In genomic region chr11:63134742-63135482, GRCm38 (mm10) we compare ENCODE assay signal across 9 mouse cellular contexts. TPM values are rescaled to one million over a fixed set of nuclear protein-coding genes. Genes with fewer than 3 reads are reported as not detected.
A peak's percentile ranks its signal among the peaks of the same experiment; 100 is the strongest.
DNase-seq lines count a peak whose midpoint lies in the region; ATAC-seq and TF ChIP-seq lines count a peak whose summit lies in the region.
"Had no signal": no experiment of that assay in that cellular context is flagged by ENCODE, and none has a peak within 500 bp of the region (broad histone marks: within the 10 kb centered on the region; RNA-seq: fewer than 3 reads in every experiment).

No protein-coding gene starts in this region.

- WGBS in limb, embryonic 11.5 days = 62% methylated on average over 15 of the region's 15 CpGs

- H3K4me3 ChIP-seq in gastrocnemius, adult 2 months = peak overlapping the region; percentile 83
- H3K4me3 ChIP-seq in bone marrow macrophage, adult 2 months (ENCODE audit: insufficient read depth, low read length) = peak overlapping the region; percentile 99
- H3K4me3 ChIP-seq in limb, embryonic 11.5 days (ENCODE audit: low read depth, low read length) = no peak overlapping the region

- no peak for ATAC-seq in limb, embryonic 11.5 days (ENCODE audit: insufficient number of reproducible peaks, low FRiP score, low TSS enrichment, low read depth)
- ATAC-seq in megakaryocyte progenitor cell, adult 5-6 weeks (replicated peaks; ENCODE audit: poor library complexity) = no peak

- H3K4me1 ChIP-seq in bone marrow macrophage, adult 2 months (ENCODE audit: control insufficient read depth, insufficient read depth, low read length) = peaks cover 61% of the 10 kb centered on the region
- peaks cover 30% of the 10 kb centered on the region for H3K4me1 ChIP-seq in limb, embryonic 11.5 days (ENCODE audit: control insufficient read depth, insufficient read depth, low read length)

- TF ChIP-seq POLR2A in bone marrow macrophage, adult 2 months (IDR thresholded peaks at IDR 0.05; ENCODE audit: borderline replicate concordance, low read depth, low read length) = no peak

- no peak for TF ChIP-seq CTCF in gastrocnemius, adult 2 months (IDR thresholded peaks at IDR 0.05)
- no peak for TF ChIP-seq CTCF in bone marrow macrophage, adult 2 months (IDR thresholded peaks at IDR 0.05; ENCODE audit: low read depth, low read length)

- peak overlapping the region; percentile 91 for H3K27ac ChIP-seq in gastrocnemius, adult 2 months
- H3K27ac ChIP-seq in bone marrow macrophage, adult 2 months (ENCODE audit: insufficient read depth, low read depth, low read length) = peak overlapping the region; percentile 98
- H3K27ac ChIP-seq in limb, embryonic 11.5 days (replicated peaks; ENCODE audit: low read depth, low read length) = no peak overlapping the region; the same call in 1 of the 2 replicates

- DNase-seq in gastrocnemius, adult 2 months = no peak
- DNase-seq in gastrocnemius, postnatal 25 days = no peak
- peak; percentile 18 to 27 for DNase-seq in left cerebral cortex, postnatal 36 days (ENCODE audit: low spot score in 2 of 2)
- no peak for DNase-seq in left cerebral cortex, adult 18-20 months (ENCODE audit: low spot score in 2 of 2)
- peak; percentile 27 for DNase-seq in limb, embryonic 11.5 days (ENCODE audit: low spot score)
- no peak for DNase-seq in embryo, embryonic 9.5 days (ENCODE audit: extremely low spot score)

- no peak overlapping the region for H3K4me2 ChIP-seq in limb, embryonic 11.5 days (ENCODE audit: low read depth, severe bottlenecking)

- no peaks in the 10 kb centered on the region for H3K9me3 ChIP-seq in limb, embryonic 11.5 days (ENCODE audit: control insufficient read depth, low read length)
- H3K9me3 ChIP-seq: megakaryocyte, embryonic 14.5 days had no signal

- H3K27me3 ChIP-seq in limb, embryonic 11.5 days (ENCODE audit: control insufficient read depth, insufficient read depth, low read length) = peaks cover 15% of the 10 kb centered on the region

- H3K9ac ChIP-seq in limb, embryonic 11.5 days (ENCODE audit: low read length) = no peak overlapping the region; the same call in 1 of the 2 replicates

- no peaks in the 10 kb centered on the region for H3K36me3 ChIP-seq in limb, embryonic 11.5 days (ENCODE audit: control insufficient read depth, insufficient read depth, low read length)

- intact Hi-C loops in gastrocnemius, adult 2 months (cut with DNase I) = loop anchor here (1.0 to 5.0 kb wide), 3 partner anchors 108 to 214 kb away; no protein-coding TSS in a partner anchor
- intact Hi-C loops in left cerebral cortex, postnatal 36 days (cut with DNase I) = loop anchor here (1.0 to 5.0 kb wide), 3 partner anchors 133 to 378 kb away; no protein-coding TSS in a partner anchor

RNA-seq across cellular contexts. Expression of gene Pmp22, which starts 6.1 kb away (rescaled TPM):
- 10 to 100 TPM; 28.8 to 43.1 TPM for total RNA-seq in gastrocnemius, adult 2 months (2021)
- 10 to 100 TPM; 67.7 to 85.9 TPM for total RNA-seq in gastrocnemius, postnatal 25 days (2021)
- total RNA-seq in left cerebral cortex, postnatal 36 days (2021) = 10 to 100 TPM; 22.4 to 28.4 TPM
- total RNA-seq in left cerebral cortex, adult 18-20 months (2021) = 10 to 100 TPM; 29.8 to 31.3 TPM
- polyA plus RNA-seq in bone marrow macrophage, adult 2 months (2012; ENCODE audit: insufficient read depth, insufficient read length, missing spikeins) = 336 and 347 TPM in 2 replicates
- polyA plus RNA-seq in limb, embryonic 11.5 days (2014; fragmentation: Nextera tagmentation; extraction: Ambion mirVana) = 43.7 and 51.0 TPM in 2 replicates
- not detected in 2 replicates for total RNA-seq in megakaryocyte progenitor cell, adult 5-6 weeks (2015)
- not detected in 2 replicates for total RNA-seq in megakaryocyte progenitor cell, adult 5-6 weeks (2017)

Comparison
In these comparisons a context has a peak if more than half of its experiments do, and no peak if none do; other contexts are left out.
1. DNase-seq: peak in left cerebral cortex, postnatal 36 days (2 of 2) and limb, embryonic 11.5 days (single experiment); none in gastrocnemius, adult 2 months (single experiment), gastrocnemius, postnatal 25 days (single experiment), left cerebral cortex, adult 18-20 months (0 of 2) and embryo, embryonic 9.5 days (single experiment).
2. RNA of gene Pmp22, which starts 6.1 kb away (total RNA-seq): 67.7 to 85.9 TPM in gastrocnemius, postnatal 25 days, 28.8 to 43.1 TPM in gastrocnemius, adult 2 months, 29.8 to 31.3 TPM in left cerebral cortex, adult 18-20 months and 22.4 to 28.4 TPM in left cerebral cortex, postnatal 36 days; not detected in megakaryocyte progenitor cell, adult 5-6 weeks; every median in the first group is over 10 times any median in the second.